Mouse (Mus musculus) adrenal gland, postnatal 25 days (tissue): ENCODE results near the gene Fen1. TPM values are rescaled to one million over a fixed set of nuclear protein-coding genes. Genes with fewer than 3 reads are reported as not detected.
"Not testable (repeated sequence)": the region's sequence is repeated elsewhere in the genome, so short reads cannot be mapped to it uniquely, and the experiment has no call there.

Source experiments
- DNase-seq: peaks from one replicate; pipeline ENCODE4 v3.0.0; 2021; ENCODE audit warnings: mixed read lengths
- total RNA-seq: library from RNA; stranded (reverse); gene quantifications from 2 replicates; pipeline ENCODE4 v1.2.3, GENCODE M21; 2021

Fen1 gene
- total RNA-seq, 1 experiment from 2014 or later = 17.9 TPM

- DNase-seq = no peak
Measured at GRCm38 (mm10) chr19:10182142-10182541, 21.8 kb downstream of the Fen1 start.

GRCm38 (mm10) chr19:10181225-10181624 is 22.7 kb downstream of the Fen1 start:
- no peak for DNase-seq

GRCm38 (mm10) chr19:10176941-10177372 is 27.0 kb downstream of the Fen1 start:
- DNase-seq = no peak

- DNase-seq = no peak
Measured at GRCm38 (mm10) chr19:10176477-10176876, 27.5 kb downstream of the Fen1 start.

- no peak for DNase-seq
Measured at GRCm38 (mm10) chr19:10174956-10175355, 29.0 kb downstream of the Fen1 start.

GRCm38 (mm10) chr19:10173844-10174539 is 30.0 kb downstream of the Fen1 start:
- DNase-seq = no peak

GRCm38 (mm10) chr19:10173116-10173718 is 30.8 kb downstream of the Fen1 start:
- no peak for DNase-seq

GRCm38 (mm10) chr19:10171846-10172245 is 32.1 kb downstream of the Fen1 start:
- no peak for DNase-seq

GRCm38 (mm10) chr19:10171359-10171758 is 32.6 kb downstream of the Fen1 start:
- DNase-seq = no peak

GRCm38 (mm10) chr19:10170466-10170865 is 33.5 kb downstream of the Fen1 start:
- DNase-seq = no peak

- DNase-seq = not testable (repeated sequence)
Measured at GRCm38 (mm10) chr19:10169692-10170330, 34.2 kb downstream of the Fen1 start.

GRCm38 (mm10) chr19:10169179-10169578 is 34.8 kb downstream of the Fen1 start:
- no peak for DNase-seq

GRCm38 (mm10) chr19:10168441-10168840 is 35.5 kb downstream of the Fen1 start:
- no peak for DNase-seq

- DNase-seq = no peak
Measured at GRCm38 (mm10) chr19:10167951-10168350, 36.0 kb downstream of the Fen1 start.

- no peak for DNase-seq
Measured at GRCm38 (mm10) chr19:10167112-10167511, 36.9 kb downstream of the Fen1 start.

GRCm38 (mm10) chr19:10165928-10166327 is 38.0 kb downstream of the Fen1 start:
- DNase-seq = not testable (repeated sequence)

- no peak for DNase-seq
Measured at GRCm38 (mm10) chr19:10163896-10164295, 40.1 kb downstream of the Fen1 start.

GRCm38 (mm10) chr19:10157725-10158124 is 46.2 kb downstream of the Fen1 start:
- DNase-seq = no peak

GRCm38 (mm10) chr19:10149189-10149588 is 54.8 kb downstream of the Fen1 start:
- no peak for DNase-seq
